Mouse (Mus musculus) testis, adult 2 months (tissue): ENCODE measurements around the gene Taar2.

Source experiments
- CTCF ChIP-seq: fragments of 200-500 bp; IDR thresholded peaks from 2 replicates; pipeline ENCODE4 v1.5.1; 2012; ENCODE audit warnings: low read depth, mild to moderate bottlenecking, inconsistent platforms, low read length, moderate library complexity; ENCODE audit not compliant: control insufficient read depth, insufficient read depth, insufficient replicate concordance
- POLR2A ChIP-seq: fragments of 200-500 bp; IDR thresholded peaks from 2 replicates; pipeline ENCODE4 v1.6.1; 2012; ENCODE audit warnings: low read depth, mild to moderate bottlenecking, inconsistent platforms, low read length, moderate library complexity; ENCODE audit not compliant: control insufficient read depth

DNA sequence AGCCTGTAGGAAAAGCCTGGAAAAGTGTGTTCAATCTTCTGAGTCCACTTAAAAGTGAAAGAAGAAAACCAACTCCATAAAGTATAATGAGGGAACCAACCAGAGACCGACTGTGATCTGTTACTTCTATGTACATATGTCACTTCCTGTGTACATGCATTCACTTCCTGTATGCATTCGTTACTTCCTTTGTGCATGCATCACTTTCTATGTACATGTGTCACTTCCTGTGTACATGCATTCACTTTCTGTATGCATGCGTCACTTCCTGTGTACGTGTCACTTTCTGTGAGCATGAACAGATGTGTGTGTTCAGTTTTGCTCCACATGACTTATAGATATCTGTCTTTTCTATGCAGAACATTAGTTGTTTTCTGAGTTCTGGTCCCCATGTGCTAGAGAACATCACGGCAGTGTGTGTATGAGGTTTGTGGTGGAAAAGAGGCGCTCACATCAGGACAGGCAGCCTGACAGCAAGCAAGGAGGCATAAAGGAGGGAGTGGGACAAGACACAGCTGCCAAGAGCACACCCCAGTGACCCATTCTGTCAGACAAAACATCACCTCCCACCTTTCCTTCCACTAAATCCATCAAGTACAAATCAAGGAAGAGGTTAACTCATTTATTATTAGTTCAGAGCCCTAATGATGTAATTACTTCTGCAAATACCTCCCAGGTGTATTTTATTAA, 26.7 kb downstream of the Taar2 start:
- TF ChIP-seq POLR2A (no peak), CTCF (no peak)
